Mouse (Mus musculus) forebrain, embryonic 11.5 days (tissue): Measurements from ENCODE around the gene Arhgef28. TPM values are rescaled to one million over a fixed set of nuclear protein-coding genes. Genes with fewer than 3 reads are reported as not detected.

ENCODE experiments used
- ATAC-seq: fragments of 200-750 bp; cut with Nextera tagmentation; replicated peaks from 2 replicates; pipeline ENCODE4 v1.8.0; 2017; ENCODE audit warnings: moderate TSS enrichment; ENCODE audit not compliant: low FRiP score
- DNase-seq: peaks from one replicate; pipeline ENCODE4 v3.0.0-alpha.2; 2017; ENCODE audit warnings: low spot score
- H3K27ac ChIP-seq: fragments of 300-500 bp; sonication (generic); 2 replicates; pipeline ENCODE4 v1.5.1; 2014; ENCODE audit warnings: low read depth, low read length
- H3K27me3 ChIP-seq: fragments of 300-500 bp; sonication (generic); 2 replicates; pipeline ENCODE4 v1.6.1; 2014; ENCODE audit warnings: mild to moderate bottlenecking, low read length, mixed read lengths; ENCODE audit not compliant: control insufficient read depth, insufficient read depth
- H3K36me3 ChIP-seq: fragments of 300-500 bp; sonication (generic); 2 replicates; pipeline ENCODE4 v1.6.1; 2014; ENCODE audit warnings: mild to moderate bottlenecking, low read length, moderate library complexity, mixed read lengths; ENCODE audit not compliant: control insufficient read depth, insufficient read depth
- H3K4me1 ChIP-seq: fragments of 300-500 bp; sonication (generic); replicated peaks from 2 replicates; pipeline ENCODE4 v1.6.1; 2014; ENCODE audit warnings: low read length, mixed read lengths; ENCODE audit not compliant: control insufficient read depth, insufficient read depth
- H3K4me2 ChIP-seq: fragments of 300-500 bp; sonication (generic); 2 replicates; pipeline ENCODE4 v1.6.1; 2014; ENCODE audit warnings: low read depth, mild to moderate bottlenecking, low read length, moderate library complexity, mixed read lengths; ENCODE audit not compliant: severe bottlenecking
- H3K4me3 ChIP-seq: fragments of 300-500 bp; sonication (generic); 2 replicates; pipeline ENCODE4 v1.5.1; 2014; ENCODE audit warnings: low read depth, low read length
- H3K9ac ChIP-seq: fragments of 300-500 bp; sonication (generic); 2 replicates; pipeline ENCODE4 v1.6.1; 2014; ENCODE audit warnings: low read length
- H3K9me3 ChIP-seq: fragments of 300-500 bp; sonication (generic); 2 replicates; pipeline ENCODE4 v1.6.1; 2016; ENCODE audit warnings: low read length, mixed read lengths; ENCODE audit not compliant: control insufficient read depth
- WGBS: fragments of 180-500 bp; shearing (Covaris S2); extraction: QIAGEN DNeasy Blood & Tissue Kit; methylation state at CpG from one replicate; pipeline ENCODE4 v1.1.7; 2014; 5-methylcytosine and 5-hydroxymethylcytosine counted together
- polyA plus RNA-seq: library from polyadenylated mRNA; unstranded; fragments of >200 nt; fragmentation: Nextera tagmentation; extraction: Ambion mirVana; gene quantifications from 2 replicates; pipeline ENCODE4 v1.2.1, GENCODE M21; 2014

Arhgef28 gene
- polyA plus RNA-seq, 1 experiment from 2014 or later: 6.3 TPM

DNA sequence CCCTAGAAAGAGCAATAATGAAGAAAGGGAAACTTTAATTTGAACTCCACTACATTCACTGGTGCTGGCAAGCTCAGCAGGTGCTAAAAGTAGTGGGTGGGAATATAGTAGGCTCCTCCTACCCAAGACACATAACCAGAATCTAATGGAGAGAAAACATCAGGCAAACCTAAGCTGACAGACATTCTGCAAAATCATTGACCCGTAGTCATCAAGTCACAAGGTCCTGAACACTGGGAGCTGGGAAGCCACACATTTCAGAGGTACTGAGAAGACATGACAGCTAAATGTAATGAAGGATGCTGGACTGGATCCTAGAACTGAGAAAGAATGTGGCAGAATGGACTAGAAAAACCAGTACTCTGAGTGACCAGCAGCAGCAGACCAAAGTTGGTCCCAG lies 24.3 kb upstream of the Arhgef28 start:
- no peaks in the 10 kb centered on the region for H3K36me3 ChIP-seq
- no peaks in the 10 kb centered on the region for H3K27me3 ChIP-seq
- H3K4me3 ChIP-seq: no peak overlapping the region
- no peaks in the 10 kb centered on the region for H3K4me1 ChIP-seq
- H3K27ac ChIP-seq: no peak overlapping the region
- WGBS: 88% methylated on average over 1 of the region's 1 CpGs
- no peak overlapping the region for H3K9ac ChIP-seq
- H3K4me2 ChIP-seq: no peak overlapping the region
- DNase-seq (no peak), ATAC-seq (no peak)
- no peaks in the 10 kb centered on the region for H3K9me3 ChIP-seq

- WGBS: 81% methylated on average over 2 of the region's 2 CpGs
- Histone ChIP-seq H3K9me3 (no peaks in the 10 kb centered on the region), H3K9ac (no peak overlapping the region), H3K36me3 (no peaks in the 10 kb centered on the region), H3K27ac (no peak overlapping the region), H3K4me2 (no peak overlapping the region), H3K4me3 (no peak overlapping the region), H3K27me3 (no peaks in the 10 kb centered on the region), H3K4me1 (no peaks in the 10 kb centered on the region)
- DNase-seq: no peak
- ATAC-seq: no peak
Observed at GRCm38 (mm10) chr13:98226225-98226624, 20.0 kb upstream of the Arhgef28 start.

DNA sequence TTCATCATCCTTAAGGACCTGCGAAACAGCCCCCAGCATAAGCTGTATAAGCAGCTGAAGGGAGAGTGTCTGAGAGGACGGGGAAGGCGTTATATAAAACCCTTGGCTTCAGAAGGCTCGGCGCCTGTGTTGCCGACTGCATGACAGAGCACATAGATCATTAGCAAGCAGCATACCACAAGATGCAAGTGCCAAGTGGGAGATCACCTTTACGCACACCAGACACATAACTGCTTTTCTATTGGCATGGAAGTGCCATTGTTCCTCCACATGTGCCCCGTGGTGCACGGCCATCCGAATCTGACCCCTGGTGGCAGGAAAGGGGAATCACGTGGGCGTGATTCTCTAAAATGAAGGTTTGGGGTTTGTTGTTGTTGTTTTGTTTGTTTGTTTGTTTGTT lies 16.6 kb upstream of the Arhgef28 start:
- H3K4me1 ChIP-seq: no peaks in the 10 kb centered on the region
- H3K36me3 ChIP-seq: no peaks in the 10 kb centered on the region
- H3K4me3 ChIP-seq: no peak overlapping the region
- peak; percentile 61 for DNase-seq
- H3K4me2 ChIP-seq: no peak overlapping the region
- H3K27ac ChIP-seq: no peak overlapping the region
- peak; percentile 60; the same call in 1 of the 2 replicates for ATAC-seq
- WGBS: 37% methylated on average over 12 of the region's 12 CpGs
- no peaks in the 10 kb centered on the region for H3K9me3 ChIP-seq
- no peak overlapping the region for H3K9ac ChIP-seq
- no peaks in the 10 kb centered on the region for H3K27me3 ChIP-seq

DNA sequence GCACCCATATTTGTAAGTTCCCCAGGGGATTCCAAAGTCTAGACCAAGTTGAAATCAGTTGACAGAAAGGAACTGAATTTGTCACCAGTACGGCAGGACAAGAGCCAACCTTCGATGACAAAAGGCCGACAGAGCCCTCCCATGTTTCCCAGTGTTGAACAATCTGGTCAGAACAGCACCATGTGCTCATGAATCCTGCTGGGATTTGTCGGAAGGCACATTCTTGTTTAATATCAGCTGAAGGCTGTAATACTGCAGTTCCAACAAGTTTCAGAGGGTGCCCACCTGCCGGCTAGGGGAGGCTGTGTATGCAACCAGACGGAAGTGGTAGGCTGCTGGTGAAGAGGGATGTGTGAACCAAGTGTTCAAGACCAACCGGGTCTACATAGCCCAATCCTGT lies 3.9 kb upstream of the Arhgef28 start:
- no peaks in the 10 kb centered on the region for H3K36me3 ChIP-seq
- H3K27ac ChIP-seq: no peak overlapping the region
- H3K9me3 ChIP-seq: no peaks in the 10 kb centered on the region
- DNase-seq: no peak
- H3K27me3 ChIP-seq: peaks cover under 1% of the 10 kb centered on the region; the same call in 1 of the 2 replicates
- no peak overlapping the region for H3K4me3 ChIP-seq
- WGBS: 92% methylated on average over 7 of the region's 7 CpGs
- H3K4me1 ChIP-seq: peaks cover 5% of the 10 kb centered on the region; the same call in 1 of the 2 replicates
- H3K4me2 ChIP-seq: no peak overlapping the region
- no peak overlapping the region for H3K9ac ChIP-seq
- ATAC-seq: no peak

- peaks cover 5% of the 10 kb centered on the region for H3K27me3 ChIP-seq
- WGBS: 39% methylated on average over 9 of the region's 9 CpGs
- H3K4me2 ChIP-seq: no peak overlapping the region
- no peaks in the 10 kb centered on the region for H3K36me3 ChIP-seq
- peaks cover 6% of the 10 kb centered on the region; the same call in 1 of the 2 replicates for H3K4me1 ChIP-seq
- H3K27ac ChIP-seq: no peak overlapping the region
- H3K9ac ChIP-seq: no peak overlapping the region
- no peak for ATAC-seq
- no peaks in the 10 kb centered on the region for H3K9me3 ChIP-seq
- peak; percentile 65 for DNase-seq
- H3K4me3 ChIP-seq: no peak overlapping the region
Observed at GRCm38 (mm10) chr13:98208842-98209241, 2.6 kb upstream of the Arhgef28 start.

GRCm38 (mm10) chr13:98206546-98206870 lies 269 bp upstream of the Arhgef28 start:
- WGBS: 4% methylated on average over 13 of the region's 13 CpGs
- H3K27ac ChIP-seq: no peak overlapping the region

DNA sequence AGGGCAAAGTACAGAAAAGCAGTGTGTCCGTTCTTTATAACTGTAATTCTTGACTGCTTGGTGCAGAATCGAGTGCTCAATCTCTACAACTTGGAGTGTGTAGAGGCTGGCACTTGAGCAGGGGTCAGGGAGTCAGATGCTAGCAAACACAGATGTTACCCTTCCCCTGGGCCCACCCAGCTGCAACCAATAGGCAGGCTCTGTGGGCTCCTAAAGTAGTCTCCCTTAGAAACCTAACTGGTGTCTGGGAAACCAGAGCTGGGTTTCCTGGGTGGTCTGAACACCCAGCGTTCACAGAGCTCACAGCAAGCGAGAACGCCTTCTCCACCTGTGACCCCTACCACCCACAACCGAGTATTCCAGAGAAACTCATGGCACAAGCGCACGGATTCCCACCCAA lies 1.1 kb downstream of the Arhgef28 start:
- Histone ChIP-seq H3K4me1 (peaks cover 6% of the 10 kb centered on the region; the same call in 1 of the 2 replicates), H3K4me3 (peak overlapping the region; percentile 65; the same call in 1 of the 2 replicates), H3K9me3 (no peaks in the 10 kb centered on the region), H3K4me2 (peak overlapping the region; percentile 92), H3K9ac (no peak overlapping the region; the same call in 1 of the 2 replicates), H3K27ac (no peak overlapping the region), H3K36me3 (no peaks in the 10 kb centered on the region), H3K27me3 (peaks cover 5% of the 10 kb centered on the region)
- DNase-seq (no peak), ATAC-seq (no peak)
- 28% methylated on average over 8 of the region's 8 CpGs for WGBS

More at GRCm38 (mm10) chr13:98206546-98206870, 269 bp upstream of the Arhgef28 start:
- peaks cover 5% of the 10 kb centered on the region for H3K27me3 ChIP-seq
- ATAC-seq (no peak), DNase-seq (no peak)
- H3K4me1 ChIP-seq: peaks cover 6% of the 10 kb centered on the region; the same call in 1 of the 2 replicates
- H3K4me2 ChIP-seq: peak overlapping the region; percentile 92
- no peaks in the 10 kb centered on the region for H3K36me3 ChIP-seq
- H3K9ac ChIP-seq: peak overlapping the region; percentile 70
- H3K4me3 ChIP-seq: peak overlapping the region; percentile 65
- no peaks in the 10 kb centered on the region for H3K9me3 ChIP-seq

DNA sequence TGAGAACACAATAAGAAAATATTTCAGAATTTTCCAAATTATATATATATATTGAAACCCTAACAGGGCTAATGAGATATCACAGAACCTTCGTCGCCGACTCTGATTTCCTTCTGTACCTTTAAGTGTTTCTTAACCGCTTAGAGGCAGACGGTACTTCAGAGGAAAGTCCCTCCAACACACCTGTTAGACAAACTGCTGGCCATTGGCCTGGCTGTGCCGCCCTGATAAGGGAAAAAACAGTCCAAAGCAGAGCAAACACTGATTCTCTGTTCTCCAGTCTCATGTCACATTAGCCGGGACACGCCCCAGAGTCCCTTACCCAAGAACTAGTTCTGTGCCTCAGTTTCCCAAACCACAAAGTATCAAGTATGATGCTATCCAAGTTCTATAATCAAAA lies 1.9 kb downstream of the Arhgef28 start:
- WGBS: 95% methylated on average over 8 of the region's 8 CpGs
- DNase-seq: no peak
- H3K9me3 ChIP-seq: no peaks in the 10 kb centered on the region
- peaks cover 5% of the 10 kb centered on the region for H3K27me3 ChIP-seq
- H3K36me3 ChIP-seq: no peaks in the 10 kb centered on the region
- no peak overlapping the region for H3K27ac ChIP-seq
- no peak for ATAC-seq
- H3K4me2 ChIP-seq: no peak overlapping the region
- no peak overlapping the region for H3K9ac ChIP-seq
- H3K4me3 ChIP-seq: no peak overlapping the region
- peaks cover 6% of the 10 kb centered on the region; the same call in 1 of the 2 replicates for H3K4me1 ChIP-seq

DNA sequence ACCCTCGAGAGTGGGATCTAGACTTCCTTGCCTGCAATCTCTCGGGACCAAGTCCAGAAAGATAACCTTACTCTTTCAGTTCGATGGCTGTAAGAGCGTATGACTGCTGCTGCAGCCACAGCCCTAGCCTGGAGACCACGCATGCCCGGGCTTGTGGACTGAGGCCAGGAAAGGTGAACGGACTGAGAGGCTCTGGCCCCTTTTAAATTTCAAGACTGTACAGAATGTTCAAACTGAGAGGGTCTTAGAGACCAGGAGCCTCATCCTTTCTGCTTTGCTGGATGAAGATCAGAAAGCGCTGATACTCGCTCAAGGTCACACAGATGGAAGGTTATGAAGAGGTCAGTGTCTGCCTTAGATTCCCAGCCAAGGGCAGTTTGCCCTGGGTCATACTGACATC lies 4.8 kb downstream of the Arhgef28 start:
- Histone ChIP-seq H3K4me1 (peaks cover 6% of the 10 kb centered on the region; the same call in 1 of the 2 replicates), H3K4me3 (no peak overlapping the region), H3K27me3 (peaks cover 5% of the 10 kb centered on the region), H3K36me3 (no peaks in the 10 kb centered on the region), H3K9me3 (no peaks in the 10 kb centered on the region), H3K4me2 (no peak overlapping the region), H3K27ac (no peak overlapping the region), H3K9ac (no peak overlapping the region)
- DNase-seq: no peak
- 61% methylated on average over 9 of the region's 9 CpGs for WGBS
- ATAC-seq: no peak
